Mouse (Mus musculus) lung, adult 2 months (tissue): ENCODE data around the gene Orai3. TPM values are rescaled to one million over a fixed set of nuclear protein-coding genes. Genes with fewer than 3 reads are reported as not detected.
A peak's percentile ranks its signal among the peaks of the same experiment; 100 is the strongest.

Experiments
- DNase-seq: peaks from one replicate; pipeline ENCODE4 v3.0.0; 2022
- H3K4me1 ChIP-seq: fragments of 200-500 bp; 2 replicates; pipeline ENCODE4 v1.6.1; 2011; ENCODE audit warnings: low read length; ENCODE audit not compliant: control insufficient read depth, insufficient read depth
- H3K4me3 ChIP-seq: fragments of 200-500 bp; replicated peaks from 2 replicates; pipeline ENCODE3; 2011; ENCODE audit warnings: low read depth, mild to moderate bottlenecking, control low read depth, low read length; ENCODE audit errors: extremely low read depth
- CTCF ChIP-seq: fragments of 200-500 bp; IDR thresholded peaks from 2 replicates; pipeline ENCODE4 v1.5.1; 2011; ENCODE audit warnings: mild to moderate bottlenecking, low read length, control low read depth; ENCODE audit not compliant: insufficient read depth
- POLR2A ChIP-seq: fragments of 200-500 bp; IDR thresholded peaks from 2 replicates; pipeline ENCODE4 v1.6.1; 2011; ENCODE audit warnings: low read depth, mild to moderate bottlenecking, control low read depth, low read length, borderline replicate concordance; ENCODE audit errors: extremely low read depth
- WGBS: fragments of 180-500 bp; shearing (Covaris S2); methylation state at CpG from one replicate; pipeline ENCODE4 v1.1.7; 2018; 5-methylcytosine and 5-hydroxymethylcytosine counted together
- polyA plus RNA-seq: library from polyadenylated mRNA; depleted of rRNA; stranded (reverse); fragments of >200 nt; gene quantifications from 2 replicates; pipeline ENCODE4 v1.2.3, GENCODE M21; 2012

Orai3 gene
- polyA plus RNA-seq, 1 experiment, result 45.6 TPM

- DNase-seq, result no peak
- WGBS, result 3% methylated on average over 38 of the region's 62 CpGs
- H3K4me3 ChIP-seq, result peak overlapping the region; percentile 26
- no peak for TF ChIP-seq POLR2A
- peaks cover 10% of the 10 kb centered on the region; the same call in 1 of the 2 replicates for H3K4me1 ChIP-seq
Observed at GRCm38 (mm10) chr7:127746494-127747491, 22.8 kb upstream of the Orai3 start.

- WGBS, result 61% methylated on average over 6 of the region's 6 CpGs
- DNase-seq, result no peak
- Histone ChIP-seq H3K4me1 (peaks cover 10% of the 10 kb centered on the region; the same call in 1 of the 2 replicates), H3K4me3 (no peak overlapping the region)
- TF ChIP-seq POLR2A (no peak), CTCF (no peak)
Observed at GRCm38 (mm10) chr7:127747559-127748234, 21.9 kb upstream of the Orai3 start.

GRCm38 (mm10) chr7:127748235-127748560 lies 21.4 kb upstream of the Orai3 start:
- TF ChIP-seq CTCF, result no peak
- TF ChIP-seq POLR2A, result no peak
- DNase-seq, result no peak
- 94% methylated on average over 28 of the region's 28 CpGs for WGBS
- Histone ChIP-seq H3K4me3 (no peak overlapping the region), H3K4me1 (peaks cover 10% of the 10 kb centered on the region; the same call in 1 of the 2 replicates)

- WGBS, result 79% methylated on average over 19 of the region's 19 CpGs
- DNase-seq, result no peak
- no peak overlapping the region for H3K4me3 ChIP-seq
- H3K4me1 ChIP-seq, result peaks cover 2% of the 10 kb centered on the region; the same call in 1 of the 2 replicates
- TF ChIP-seq CTCF (no peak), POLR2A (no peak)
Observed at GRCm38 (mm10) chr7:127750131-127751127, 19.2 kb upstream of the Orai3 start.

- no peak for DNase-seq
- Histone ChIP-seq H3K4me1 (peaks cover 2% of the 10 kb centered on the region; the same call in 1 of the 2 replicates), H3K4me3 (no peak overlapping the region)
- TF ChIP-seq CTCF, result no peak
- no peak for TF ChIP-seq POLR2A
- 93% methylated on average over 5 of the region's 5 CpGs for WGBS
Observed at GRCm38 (mm10) chr7:127751619-127752018, 18.0 kb upstream of the Orai3 start.

- Histone ChIP-seq H3K4me1 (peaks cover under 1% of the 10 kb centered on the region; the same call in 1 of the 2 replicates), H3K4me3 (no peak overlapping the region)
- no peak for TF ChIP-seq POLR2A
- no peak for TF ChIP-seq CTCF
- no peak for DNase-seq
- whole genome bisulfite sequencing, result 91% methylated on average over 25 of the region's 27 CpGs
Observed at GRCm38 (mm10) chr7:127752069-127752468, 17.5 kb upstream of the Orai3 start.

- H3K4me3 ChIP-seq, result no peak overlapping the region
- TF ChIP-seq CTCF (no peak), POLR2A (no peak)
Observed at GRCm38 (mm10) chr7:127753158-127753557, 16.5 kb upstream of the Orai3 start.

GRCm38 (mm10) chr7:127753741-127754140 lies 15.9 kb upstream of the Orai3 start:
- TF ChIP-seq POLR2A (no peak), CTCF (no peak)
- Histone ChIP-seq H3K4me1 (no peaks in the 10 kb centered on the region), H3K4me3 (no peak overlapping the region)
- WGBS, result 86% methylated on average over 7 of the region's 7 CpGs
- no peak for DNase-seq

More at GRCm38 (mm10) chr7:127753158-127753557, 16.5 kb upstream of the Orai3 start:
- WGBS, result 58% methylated on average over 5 of the region's 5 CpGs
- H3K4me1 ChIP-seq, result no peaks in the 10 kb centered on the region
- DNase-seq, result no peak
